Mouse (Mus musculus): ENCODE measurements around the gene Gm20532. TPM values are rescaled to one million over a fixed set of nuclear protein-coding genes. Genes with fewer than 3 reads are reported as not detected.

Gene Gm20532
- total RNA-seq, 4 experiments from 2014 or later: not detected

GRCm38 (mm10) chr2:26595725-26596435 is 9.4 kb downstream of the Gm20532 start:
- DNase-seq (ENCODE audit: low spot score in 2 of 2): no peak

DNA sequence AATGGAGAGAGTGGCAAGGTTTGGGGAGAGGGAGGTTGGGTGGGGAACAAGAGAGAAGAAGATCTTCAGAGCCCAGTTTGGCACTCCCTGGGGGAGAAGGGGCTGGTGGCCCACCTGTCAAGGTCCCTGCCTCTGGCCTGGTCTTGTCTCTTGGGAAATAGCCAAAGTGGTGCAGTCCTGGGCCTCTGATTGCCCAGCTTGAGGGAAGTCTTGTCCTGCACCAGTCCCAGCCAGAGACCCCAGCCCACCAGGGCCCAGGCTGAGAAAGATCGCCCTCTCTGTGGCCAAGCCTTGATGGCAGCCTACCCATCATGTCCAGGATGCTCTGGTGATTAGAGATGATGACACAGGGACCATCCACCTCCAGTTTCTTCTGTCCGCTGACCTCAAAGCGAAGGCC is 10.5 kb downstream of the Gm20532 start:
- no peak for DNase-seq (ENCODE audit: low spot score in 2 of 2)

DNA sequence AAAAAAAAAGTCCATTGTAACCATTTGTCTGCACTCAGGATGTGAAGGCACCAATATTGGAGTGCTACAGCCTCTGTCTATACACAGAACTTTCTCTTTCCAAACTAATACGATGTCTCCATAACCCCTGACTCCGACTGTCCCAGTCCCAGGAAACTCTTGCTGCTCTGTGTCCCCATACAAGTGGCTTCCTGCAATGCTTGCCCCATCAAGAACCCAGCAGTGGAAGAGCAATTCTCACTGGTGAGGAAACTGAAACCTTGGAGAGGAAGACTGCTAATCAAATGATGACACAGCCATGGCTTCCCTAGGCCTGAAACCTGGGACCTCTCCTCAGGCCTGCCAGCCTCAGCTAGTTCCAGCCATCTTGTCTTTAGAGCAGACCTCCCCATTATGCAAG is 11.4 kb downstream of the Gm20532 start:
- DNase-seq (ENCODE audit: low spot score in 2 of 2): no peak

DNA sequence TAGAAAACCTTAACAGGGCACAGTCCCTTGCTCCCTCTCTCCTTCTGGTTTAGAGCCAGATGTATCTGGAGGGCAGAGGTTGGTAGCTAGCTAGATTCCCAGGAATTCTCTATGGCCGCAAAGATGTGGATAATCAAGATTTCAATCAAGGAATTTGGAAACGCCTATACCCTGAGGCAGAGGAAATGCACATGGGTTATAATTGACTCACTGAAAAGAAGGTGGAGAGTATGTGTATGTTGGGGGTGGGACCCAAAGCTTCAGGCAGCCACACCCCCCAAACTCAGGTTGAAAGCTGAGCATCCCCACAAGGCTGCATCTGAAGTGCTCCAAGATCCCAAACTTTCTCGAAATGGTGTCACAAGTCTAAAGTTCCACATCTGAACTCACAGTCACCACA is 12.0 kb downstream of the Gm20532 start:
- no peak for DNase-seq (ENCODE audit: low spot score in 2 of 2)

- no peak for DNase-seq (ENCODE audit: low spot score in 2 of 2)
These were observed 13.5 kb downstream of the Gm20532 start for GRCm38 (mm10) chr2:26599965-26600364.

DNA sequence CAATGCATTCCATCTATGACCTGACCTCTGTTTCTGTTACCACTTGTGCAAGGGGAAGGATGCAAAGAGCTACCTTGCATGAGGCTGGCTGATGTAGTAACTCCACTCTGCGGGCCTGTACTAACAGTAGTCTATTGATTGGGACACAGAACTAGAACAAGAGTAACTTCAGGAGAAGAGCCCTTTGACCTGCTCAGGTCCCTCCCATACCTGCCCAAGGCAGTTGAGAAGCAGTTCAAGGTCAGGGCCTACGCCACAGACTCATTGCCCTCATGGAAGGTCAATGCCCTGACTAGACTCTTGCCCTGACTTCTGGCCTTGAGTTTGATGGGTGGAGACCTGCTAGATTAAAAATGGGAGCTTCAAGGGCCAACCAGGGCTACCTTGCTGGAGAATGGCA is 14.2 kb downstream of the Gm20532 start:
- no peak for DNase-seq (ENCODE audit: low spot score in 2 of 2)

GRCm38 (mm10) chr2:26601595-26601994 is 15.2 kb downstream of the Gm20532 start:
- DNase-seq (ENCODE audit: low spot score in 2 of 2): no peak

DNA sequence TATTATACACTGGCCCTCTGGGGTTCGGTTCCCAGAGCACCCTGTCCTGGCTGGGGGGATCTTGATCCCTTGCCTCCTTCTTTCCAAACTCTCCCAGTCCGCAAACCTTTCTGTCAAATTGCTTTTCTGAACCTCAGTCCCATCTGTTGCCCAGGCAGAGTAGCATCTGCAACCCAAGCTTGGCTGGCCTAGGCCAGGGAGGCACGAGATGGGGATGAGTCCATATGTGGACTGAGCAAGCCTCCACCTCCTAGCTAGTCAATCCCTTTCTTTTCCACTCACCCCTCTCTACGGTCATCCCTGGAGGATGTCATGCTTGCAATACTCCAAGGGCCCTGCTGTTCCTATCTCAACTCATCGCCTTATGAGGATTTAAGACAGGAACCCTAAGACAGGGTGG is 16.2 kb downstream of the Gm20532 start:
- DNase-seq (ENCODE audit: low spot score in 2 of 2): no peak

GRCm38 (mm10) chr2:26603159-26603558 is 16.7 kb downstream of the Gm20532 start:
- no peak for DNase-seq (ENCODE audit: low spot score in 2 of 2)

GRCm38 (mm10) chr2:26603720-26604671 is 17.6 kb downstream of the Gm20532 start, which contains the start of gene Agpat2:
Gene Agpat2, minus strand, starts transcription at chr2:26604417.
- no peak for DNase-seq (ENCODE audit: low spot score in 2 of 2)

DNA sequence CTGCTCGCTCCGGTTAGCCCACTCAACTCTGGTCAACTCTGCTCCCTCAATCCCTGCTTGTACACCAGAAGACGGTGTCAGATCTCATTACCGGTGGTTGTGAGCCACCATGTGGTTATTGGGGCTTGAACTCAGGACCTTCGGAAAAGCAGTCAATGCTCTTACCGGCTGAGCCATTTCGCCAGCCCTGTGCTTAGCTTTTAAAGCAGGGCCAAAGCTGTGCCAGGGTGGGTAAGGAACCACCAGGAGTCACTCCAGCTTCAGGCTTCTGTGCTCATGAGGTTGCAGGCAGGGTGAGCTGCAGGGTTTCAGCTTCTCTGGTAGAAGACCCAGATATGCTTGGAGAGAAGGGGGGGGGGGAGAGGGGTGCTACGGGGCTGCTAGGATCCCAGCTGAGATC is 18.9 kb downstream of the Gm20532 start:
- DNase-seq (ENCODE audit: low spot score in 2 of 2): no peak

- no peak for DNase-seq (ENCODE audit: low spot score in 2 of 2)
These were observed 20.1 kb downstream of the Gm20532 start for GRCm38 (mm10) chr2:26606579-26606978.

GRCm38 (mm10) chr2:26607056-26607910 is 20.8 kb downstream of the Gm20532 start:
- no peak for DNase-seq (ENCODE audit: low spot score in 2 of 2)

GRCm38 (mm10) chr2:26608781-26609180 is 22.3 kb downstream of the Gm20532 start:
- DNase-seq (ENCODE audit: low spot score in 2 of 2): no peak

- DNase-seq (ENCODE audit: low spot score in 2 of 2): no peak
These were observed 22.8 kb downstream of the Gm20532 start for GRCm38 (mm10) chr2:26609261-26609661.

- no peak for DNase-seq (ENCODE audit: low spot score in 2 of 2)
These were observed 24.1 kb downstream of the Gm20532 start for GRCm38 (mm10) chr2:26610526-26610925.

- no peak for DNase-seq (ENCODE audit: low spot score in 2 of 2)
These were observed 24.6 kb downstream of the Gm20532 start for GRCm38 (mm10) chr2:26611054-26611453.

GRCm38 (mm10) chr2:26611896-26612295 is 25.5 kb downstream of the Gm20532 start:
- no peak for DNase-seq (ENCODE audit: low spot score in 2 of 2)

DNA sequence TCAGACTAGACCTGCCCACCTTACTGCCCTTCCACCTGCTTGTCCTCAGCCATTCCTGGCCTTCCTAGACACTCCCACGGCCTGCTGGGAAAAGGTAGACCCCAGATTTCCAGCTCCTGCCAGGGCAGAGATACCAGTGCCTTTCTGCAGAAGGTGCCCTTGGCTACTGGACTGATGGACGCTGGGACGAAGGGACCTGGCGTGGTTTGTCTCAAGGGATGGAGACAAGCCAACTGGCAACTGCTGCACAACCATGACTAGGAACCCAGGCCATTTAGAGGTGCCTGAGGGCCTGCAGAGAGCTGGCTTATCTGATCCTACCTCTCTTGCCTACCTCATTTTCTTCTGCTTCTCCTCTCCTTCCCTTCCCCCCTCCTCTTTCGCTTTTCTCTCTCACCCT is 28.5 kb downstream of the Gm20532 start:
- DNase-seq (ENCODE audit: low spot score in 2 of 2): no peak

DNA sequence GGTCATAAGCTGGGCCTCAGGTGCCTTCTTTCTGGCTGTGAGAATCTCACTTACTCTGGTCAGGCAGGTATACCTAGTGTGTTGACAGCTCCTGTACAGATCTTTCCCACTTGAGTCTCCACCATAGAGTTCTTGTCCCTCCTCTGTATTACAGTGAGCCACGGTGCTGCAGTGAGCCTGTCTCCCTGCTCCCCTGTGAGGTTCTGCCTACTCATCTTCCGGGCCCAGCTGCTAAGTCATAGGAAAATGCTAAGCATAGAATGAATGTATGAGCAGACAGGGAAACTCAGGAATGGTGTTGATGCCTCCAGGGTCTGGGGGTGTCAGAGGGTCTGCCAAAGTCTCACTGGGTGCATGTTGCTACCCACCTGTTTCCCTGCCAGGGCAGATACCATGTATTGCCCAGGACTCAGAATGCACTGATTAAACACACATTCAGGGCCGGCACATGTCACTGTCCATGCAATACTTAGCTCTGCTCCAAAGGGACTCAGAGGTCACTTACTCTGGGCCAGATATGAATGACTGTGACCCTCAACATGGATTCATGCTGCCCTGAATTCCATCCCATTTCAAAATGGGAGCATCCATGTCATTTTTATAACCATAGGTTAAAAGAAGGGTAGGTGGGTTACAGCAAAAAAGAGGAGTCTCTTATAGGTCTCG is 29.2 kb downstream of the Gm20532 start:
- DNase-seq (ENCODE audit: low spot score in 2 of 2): no peak

GRCm38 (mm10) chr2:26617331-26617730 is 30.9 kb downstream of the Gm20532 start:
- no peak for DNase-seq (ENCODE audit: low spot score in 2 of 2)
